Mouse (Mus musculus) cerebellum, adult 2 months (tissue): ENCODE measurements around the gene Hps4.

ENCODE experiments used
- CTCF ChIP-seq: fragments of 200-500 bp; IDR thresholded peaks from 2 replicates; pipeline ENCODE4 v1.5.1; 2011; ENCODE audit warnings: low read depth, mild to moderate bottlenecking, control low read depth, low read length, moderate library complexity, borderline replicate concordance; ENCODE audit not compliant: insufficient read depth
- POLR2A ChIP-seq: fragments of 200-500 bp; IDR thresholded peaks from 2 replicates; pipeline ENCODE4 v1.6.1; 2011; ENCODE audit warnings: low read length, control low read depth, borderline replicate concordance; ENCODE audit not compliant: insufficient read depth

DNA sequence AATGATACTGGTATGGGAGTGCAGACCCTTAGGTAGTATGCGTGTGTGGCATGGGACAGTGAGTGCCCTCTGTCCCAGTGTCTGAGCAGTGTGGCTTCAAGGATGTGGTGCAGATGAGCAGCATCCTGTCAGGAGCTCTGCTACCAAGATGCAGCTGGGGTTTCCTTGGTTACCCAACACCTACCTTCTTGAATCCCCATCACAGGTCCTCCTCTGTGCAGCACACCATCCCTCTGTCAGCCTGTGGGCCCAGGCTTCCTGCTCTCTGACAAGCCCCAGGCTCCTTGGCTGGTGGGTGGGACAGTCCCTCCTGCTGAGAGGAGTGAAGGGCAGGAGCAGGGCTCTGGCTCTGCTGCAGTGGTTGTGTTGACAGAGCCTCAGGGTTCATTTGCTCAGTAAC, 34.5 kb downstream of the Hps4 start:
- no peak for TF ChIP-seq POLR2A
- TF ChIP-seq CTCF = no peak
